Mouse (Mus musculus): ENCODE results near the gene Grb7.

- TF ChIP-seq CTCF (conservative IDR thresholded peaks at IDR 0.05 in 1 of 2, IDR thresholded peaks at IDR 0.05 in 1 of 2; ENCODE audit: low read depth in 2 of 2, low read length in 2 of 2) (no peak), HCFC1 (IDR thresholded peaks at IDR 0.05; ENCODE audit: low read depth, low read length) (no peak)
These were observed 624 bp downstream of the Grb7 start for GRCm38 (mm10) chr11:98446562-98447474.
